Mouse (Mus musculus) kidney, adult 2 months (tissue): ENCODE measurements at regions not wholly inside any gene's neighbourhood (a gene's known extent, or its start where the extent isn't known, plus 50 kb on each side); places are given as distances from the start of the nearest gene placed in this dataset.

Experiments
- CTCF ChIP-seq: fragments of 200-500 bp; conservative IDR thresholded peaks from 2 replicates; pipeline ENCODE4 v1.5.1; 2011; ENCODE audit warnings: low read depth, mild to moderate bottlenecking, control low read depth, low read length, moderate library complexity, mixed read lengths; ENCODE audit not compliant: insufficient read depth, insufficient read length
- POLR2A ChIP-seq: fragments of 200-500 bp; IDR thresholded peaks from one replicate; pipeline ENCODE4 v1.6.1; 2011; ENCODE audit warnings: low read depth, low read length, control low read depth

- TF ChIP-seq CTCF = no peak
- TF ChIP-seq POLR2A = no peak
Observed at GRCm38 (mm10) chr14:76809411-76809810, 227.2 kb upstream of the Ccdc122 start.
